Mouse (Mus musculus): Measurements from ENCODE around the gene Itgb8. TPM values are rescaled to one million over a fixed set of nuclear protein-coding genes. Genes with fewer than 3 reads are reported as not detected.

Itgb8 gene
- 0.41 TPM for total RNA-seq (2023)

DNA sequence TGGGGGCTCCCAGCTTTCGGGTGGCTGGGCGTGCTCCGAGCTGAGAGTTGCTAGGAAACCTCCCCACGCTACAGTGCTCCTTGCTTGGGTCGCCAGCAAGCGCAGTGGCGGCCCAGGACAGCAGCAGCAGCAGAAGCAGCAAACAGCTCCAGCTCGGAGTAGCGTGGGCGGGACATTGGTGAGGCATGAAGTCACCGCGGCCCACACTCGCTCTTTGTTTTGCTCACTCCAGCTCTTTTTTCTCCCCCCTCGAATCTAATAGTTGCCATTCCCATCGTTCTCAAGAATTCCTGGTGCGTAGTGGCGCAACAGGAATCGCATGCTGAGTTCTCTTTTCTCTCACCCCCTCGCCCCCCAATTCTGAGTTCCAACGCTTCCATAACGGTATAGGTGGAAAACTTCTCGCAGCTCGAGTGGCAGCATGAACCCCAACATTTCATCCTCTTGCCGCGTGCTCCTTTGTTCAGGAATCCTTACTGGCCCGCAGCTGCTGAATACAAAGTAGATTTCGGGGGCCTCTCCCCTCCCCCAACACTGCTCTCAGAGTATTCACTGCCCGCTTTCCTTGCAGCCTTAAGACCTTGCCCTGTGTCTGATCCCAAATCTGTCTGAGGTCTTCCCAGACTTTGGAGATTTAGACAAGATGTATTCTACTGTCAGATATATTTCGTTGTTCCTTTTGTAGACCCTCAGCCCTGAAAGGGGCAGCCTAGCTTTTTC is at the start of gene Itgb8:
Itgb8 (minus strand) TSS at position 107 of the 720 bp plus-strand sequence.

Other genes with a start within 250 kb of the Itgb8 start
- gene Macc1, start 75.5 kb upstream of the Itgb8 start, total RNA-seq (2023): not detected